Mouse (Mus musculus) ES-E14 (cell line): ENCODE measurements at regions not wholly inside any gene's neighbourhood (a gene's known extent, or its start where the extent isn't known, plus 50 kb on each side); places are given as distances from the start of the nearest gene placed in this dataset.

Experiments
- CHD2 ChIP-seq: IDR thresholded peaks from 2 replicates; pipeline ENCODE4 v1.6.1; 2014; ENCODE audit warnings: mild to moderate bottlenecking, low read depth, low read length, inconsistent platforms
- HCFC1 ChIP-seq: IDR thresholded peaks from 2 replicates; pipeline ENCODE4 v1.6.1; 2012; ENCODE audit warnings: low read length, inconsistent platforms, borderline replicate concordance; ENCODE audit not compliant: insufficient read depth
- MAFK ChIP-seq: IDR thresholded peaks from 2 replicates; pipeline ENCODE4 v1.6.1; 2014; ENCODE audit warnings: mild to moderate bottlenecking, low read depth, low read length, inconsistent platforms; ENCODE audit not compliant: insufficient read depth
- ZC3H11A ChIP-seq: IDR thresholded peaks from 2 replicates; pipeline ENCODE4 v1.6.1; 2012; ENCODE audit warnings: low read depth, mild to moderate bottlenecking, inconsistent platforms, low read length, borderline replicate concordance
- ZNF384 ChIP-seq: IDR thresholded peaks from 2 replicates; pipeline ENCODE4 v1.6.1; 2012; ENCODE audit warnings: low read depth, low read length, inconsistent platforms

- TF ChIP-seq ZNF384 (no peak), HCFC1 (no peak), ZC3H11A (no peak), MAFK (no peak), CHD2 (no peak)
These were observed 423.6 kb downstream of the Actr3 start for GRCm38 (mm10) chr1:125011893-125012292.
